ENCODE assay signal across 8 mouse cellular contexts in genomic region chr10:92163071-92163504, GRCm38 (mm10).
DNase-seq lines count a peak whose midpoint lies in the region; ATAC-seq and TF ChIP-seq lines count a peak whose summit lies in the region.

No protein-coding gene starts in this region.

- H3K27me3 ChIP-seq in kidney, postnatal 0 days (ENCODE audit: insufficient read depth, low read length), result no peaks in the 10 kb centered on the region
- H3K27me3 ChIP-seq in embryonic facial prominence, embryonic 13.5 days, result peaks cover 44% of the 10 kb centered on the region
- no peaks in the 10 kb centered on the region for H3K27me3 ChIP-seq in intestine, embryonic 16.5 days (replicated peaks; ENCODE audit: control insufficient read depth, insufficient read depth, low read length)

- peak overlapping the region; percentile 42 for H3K4me3 ChIP-seq in kidney, postnatal 0 days (replicated peaks; ENCODE audit: low read depth, low read length)
- H3K4me3 ChIP-seq in embryonic facial prominence, embryonic 13.5 days, result peak overlapping the region; percentile 48
- peak overlapping the region; percentile 43; the same call in 1 of the 2 replicates for H3K4me3 ChIP-seq in intestine, embryonic 16.5 days (ENCODE audit: low read length)

- 8% methylated on average over 7 of the region's 7 CpGs for WGBS in kidney, postnatal 0 days
- 7% methylated on average over 7 of the region's 7 CpGs for WGBS in embryonic facial prominence, embryonic 13.5 days
- WGBS in intestine, embryonic 16.5 days, result 9% methylated on average over 7 of the region's 7 CpGs

- TF ChIP-seq CTCF in kidney, postnatal 0 days (IDR thresholded peaks at IDR 0.05; ENCODE audit: low read depth), result no peak

- no peaks in the 10 kb centered on the region for H3K36me3 ChIP-seq in kidney, postnatal 0 days (ENCODE audit: insufficient read depth, low read length)
- H3K36me3 ChIP-seq in embryonic facial prominence, embryonic 13.5 days, result no peaks in the 10 kb centered on the region
- no peaks in the 10 kb centered on the region for H3K36me3 ChIP-seq in intestine, embryonic 16.5 days (ENCODE audit: control insufficient read depth, insufficient read depth, low read length)

- no peaks in the 10 kb centered on the region for H3K4me1 ChIP-seq in kidney, postnatal 0 days (replicated peaks; ENCODE audit: insufficient read depth, low read length)
- peaks cover 10% of the 10 kb centered on the region; the same call in 1 of the 2 replicates for H3K4me1 ChIP-seq in embryonic facial prominence, embryonic 13.5 days
- 0 out of 2 replicates have a peak, but pooled peaks cover 3% of the 10 kb centered on the region for H3K4me1 ChIP-seq in intestine, embryonic 16.5 days (ENCODE audit: control insufficient read depth, insufficient read depth, low read length)

- H3K27ac ChIP-seq in kidney, postnatal 0 days, result no peak overlapping the region
- H3K27ac ChIP-seq in embryonic facial prominence, embryonic 13.5 days, result no peak overlapping the region
- no peak overlapping the region for H3K27ac ChIP-seq in intestine, embryonic 16.5 days (ENCODE audit: low read length)

- H3K9me3 ChIP-seq in kidney, postnatal 0 days (replicated peaks; ENCODE audit: low read length), result no peaks in the 10 kb centered on the region
- no peaks in the 10 kb centered on the region for H3K9me3 ChIP-seq in embryonic facial prominence, embryonic 13.5 days
- no peaks in the 10 kb centered on the region for H3K9me3 ChIP-seq in intestine, embryonic 16.5 days (ENCODE audit: control insufficient read depth, low read length)

- no peak for ATAC-seq in kidney, postnatal 0 days (replicated peaks; ENCODE audit: low FRiP score, low read depth)
- ATAC-seq in embryonic facial prominence, embryonic 13.5 days (ENCODE audit: insufficient number of reproducible peaks, insufficient read depth, low FRiP score, low TSS enrichment, low read depth), result no peak
- ATAC-seq in intestine, embryonic 16.5 days, result no peak

- H3K9ac ChIP-seq in kidney, postnatal 0 days (ENCODE audit: low read depth, low read length), result no peak overlapping the region
- H3K9ac ChIP-seq in embryonic facial prominence, embryonic 13.5 days, result no peak overlapping the region
- no peak overlapping the region for H3K9ac ChIP-seq in intestine, embryonic 16.5 days (ENCODE audit: low read depth, low read length)

- H3K4me2 ChIP-seq in kidney, postnatal 0 days (ENCODE audit: low read length), result peak overlapping the region; percentile 69
- H3K4me2 ChIP-seq in embryonic facial prominence, embryonic 13.5 days, result peak overlapping the region; percentile 79
- H3K4me2 ChIP-seq in intestine, embryonic 16.5 days (ENCODE audit: low read depth, low read length), result peak overlapping the region; percentile 55; the same call in 1 of the 2 replicates

- no peak for DNase-seq in kidney, postnatal 0 days (ENCODE audit: low spot score)
- no peak for DNase-seq in kidney, postnatal 36 days
- peak; percentile 68 for DNase-seq in retina, embryonic 14.5 days (ENCODE audit: low spot score)
- DNase-seq in urinary bladder, postnatal 14 days (ENCODE audit: low spot score), result no peak
- DNase-seq in left cerebral cortex, adult 9 months (ENCODE audit: low spot score in 2 of 2), result no peak
- DNase-seq in layer of hippocampus, adult 9-11 months, result no peak
